Mouse (Mus musculus) naive thymus-derived CD4-positive, alpha-beta T cell, adult 5 months (primary cell): ENCODE data around the gene Reg4. TPM values are rescaled to one million over a fixed set of nuclear protein-coding genes. Genes with fewer than 3 reads are reported as not detected.

Experiments used
- polyA plus RNA-seq: library from polyadenylated mRNA; unstranded; fragments of 100-300 nt; shearing (Covaris generic); gene quantifications from one replicate; pipeline ENCODE4 v1.2.1, GENCODE M21; 2017

Gene Reg4
- not detected for polyA plus RNA-seq

DNA sequence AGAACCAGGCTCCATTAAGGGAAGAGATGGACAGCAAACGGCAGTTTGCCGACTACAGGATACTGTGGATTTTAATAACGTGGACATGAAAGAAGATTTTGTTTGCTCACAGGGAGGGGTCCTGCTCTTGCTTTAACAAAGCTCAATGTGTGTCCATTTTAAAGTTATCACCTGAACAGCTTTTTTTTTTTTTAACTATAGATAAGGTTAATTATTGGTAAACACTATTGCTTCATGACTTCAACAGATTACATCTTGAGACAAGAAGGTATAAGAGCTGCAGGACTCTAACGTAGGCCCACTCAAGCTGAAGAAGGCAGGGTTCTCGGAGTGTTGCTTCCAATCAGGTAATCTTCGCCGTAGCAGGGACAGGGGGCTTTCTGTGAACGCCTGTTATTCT, at the start of gene Reg4:
Gene Reg4 (plus strand): TSS at position 301 of the 400 bp plus-strand sequence.

GRCm38 (mm10) chr3:98280204-98280932, 58.4 kb downstream of the Reg4 start, which contains the start of gene Hmgcs2:
Hmgcs2 (plus strand) TSS chr3:98280435.

Other genes starting within 250 kb of the Reg4 start
- gene Notch2, start 208.6 kb upstream of the Reg4 start, polyA plus RNA-seq, result 25.3 TPM
- gene Adam30, start 61.5 kb upstream of the Reg4 start, polyA plus RNA-seq, result not detected
- gene Hmgcs2, start 58.3 kb downstream of the Reg4 start, polyA plus RNA-seq, result not detected
- gene Phgdh, start 117.8 kb downstream of the Reg4 start, polyA plus RNA-seq, result 90.5 TPM
- not detected for gene Zfp697, start 160.3 kb downstream of the Reg4 start, polyA plus RNA-seq
- not detected for gene Gm4450, start 235.0 kb downstream of the Reg4 start, polyA plus RNA-seq